In genomic region chr5:133106691-133107354, GRCm38 (mm10) we compare ENCODE assay signal across 7 mouse cellular contexts.
DNase-seq lines count a peak whose midpoint lies in the region; ATAC-seq lines count a peak whose summit lies in the region.

No protein-coding gene starts in this region.

- H3K4me1 ChIP-seq in embryonic facial prominence, embryonic 14.5 days (ENCODE audit: control insufficient read depth, insufficient read depth, low read length), result no peaks in the 10 kb centered on the region

- H3K9me3 ChIP-seq in embryonic facial prominence, embryonic 14.5 days (ENCODE audit: control insufficient read depth, low read length), result no peaks in the 10 kb centered on the region

- ATAC-seq in embryonic facial prominence, embryonic 14.5 days (ENCODE audit: low read depth), result peak; percentile 78
- ATAC-seq in activated CD4-positive, CD25-positive, alpha-beta regulatory T cell, adult 4 months, result no peak

- no peak overlapping the region for H3K4me3 ChIP-seq in embryonic facial prominence, embryonic 14.5 days (ENCODE audit: low read depth, low read length)

- H3K27me3 ChIP-seq in embryonic facial prominence, embryonic 14.5 days (replicated peaks; ENCODE audit: control insufficient read depth, insufficient read depth, low read length), result no peaks in the 10 kb centered on the region

- no peak overlapping the region for H3K4me2 ChIP-seq in embryonic facial prominence, embryonic 14.5 days (ENCODE audit: low read depth, low read length)

- peak; percentile 3 for DNase-seq in ovary, postnatal 36 days (ENCODE audit: low spot score)
- no peak for DNase-seq in ovary, adult 18-20 months (ENCODE audit: low spot score)
- DNase-seq in embryonic facial prominence, embryonic 14.5 days (ENCODE audit: low spot score), result peak; percentile 76
- peak; percentile 40 for DNase-seq in heart, postnatal 4 days
- peak; percentile 16 to 35 for DNase-seq in lung, adult 18-20 months
- DNase-seq in retina, postnatal 7 days (ENCODE audit: low read depth, low spot score), result peak; percentile 33

- WGBS in embryonic facial prominence, embryonic 14.5 days, result 14% methylated on average over 8 of the region's 8 CpGs

- H3K36me3 ChIP-seq in embryonic facial prominence, embryonic 14.5 days (ENCODE audit: control insufficient read depth, insufficient read depth, low read length), result no peaks in the 10 kb centered on the region

- no peak overlapping the region for H3K27ac ChIP-seq in embryonic facial prominence, embryonic 14.5 days (replicated peaks; ENCODE audit: low read depth, low read length)

- H3K9ac ChIP-seq in embryonic facial prominence, embryonic 14.5 days (ENCODE audit: low read depth, low read length), result no peak overlapping the region
